Mouse (Mus musculus) embryonic facial prominence, embryonic 11.5 days (tissue): Measurements from ENCODE around the gene Dram2. TPM values are rescaled to one million over a fixed set of nuclear protein-coding genes. Genes with fewer than 3 reads are reported as not detected.

Source experiments
- ATAC-seq: fragments of 200-750 bp; cut with Nextera tagmentation; replicated peaks from 2 replicates; pipeline ENCODE4 v1.8.0; 2017; ENCODE audit warnings: low read depth; ENCODE audit not compliant: insufficient number of reproducible peaks, low FRiP score, low TSS enrichment
- DNase-seq: peaks from one replicate; pipeline ENCODE4 v3.0.0-alpha.2; 2015; ENCODE audit warnings: low spot score
- H3K27ac ChIP-seq: fragments of 300-500 bp; sonication (generic); replicated peaks from 2 replicates; pipeline ENCODE4 v1.5.1; 2014; ENCODE audit warnings: mild to moderate bottlenecking, low read depth, low read length, control low read depth
- H3K27me3 ChIP-seq: fragments of 300-500 bp; sonication (generic); 2 replicates; pipeline ENCODE4 v1.6.1; 2014; ENCODE audit warnings: mild to moderate bottlenecking, low read length, moderate library complexity, mixed read lengths; ENCODE audit not compliant: control insufficient read depth, insufficient read depth
- H3K36me3 ChIP-seq: fragments of 300-500 bp; sonication (generic); replicated peaks from 2 replicates; pipeline ENCODE4 v1.6.1; 2014; ENCODE audit warnings: low read depth, mild to moderate bottlenecking, low read length, moderate library complexity, mixed read lengths; ENCODE audit not compliant: control insufficient read depth, insufficient read depth
- H3K4me1 ChIP-seq: fragments of 300-500 bp; sonication (generic); 2 replicates; pipeline ENCODE4 v1.6.1; 2014; ENCODE audit warnings: low read length, mixed read lengths; ENCODE audit not compliant: control insufficient read depth, insufficient read depth
- H3K4me2 ChIP-seq: fragments of 300-500 bp; sonication (generic); 2 replicates; pipeline ENCODE4 v1.6.1; 2014; ENCODE audit warnings: low read depth, mild to moderate bottlenecking, control low read depth, low read length, moderate library complexity
- H3K4me3 ChIP-seq: fragments of 300-500 bp; sonication (generic); 2 replicates; pipeline ENCODE4 v1.5.1; 2014; ENCODE audit warnings: low read depth, low read length, control low read depth
- H3K9ac ChIP-seq: fragments of 300-500 bp; sonication (generic); replicated peaks from 2 replicates; pipeline ENCODE4 v1.6.1; 2014; ENCODE audit warnings: mild to moderate bottlenecking, control low read depth, low read length
- H3K9me3 ChIP-seq: fragments of 300-500 bp; sonication (generic); replicated peaks from 2 replicates; pipeline ENCODE4 v1.6.1; 2016; ENCODE audit warnings: mild to moderate bottlenecking, low read length, inconsistent platforms, mixed read lengths; ENCODE audit not compliant: control insufficient read depth
- WGBS: fragments of 180-500 bp; shearing (Covaris S2); extraction: QIAGEN DNeasy Blood & Tissue Kit; methylation state at CpG from one replicate; pipeline ENCODE4 v1.1.7; 2014; 5-methylcytosine and 5-hydroxymethylcytosine counted together
- polyA plus RNA-seq: library from polyadenylated mRNA; unstranded; fragments of >200 nt; fragmentation: Nextera tagmentation; extraction: Ambion mirVana; gene quantifications from 2 replicates; pipeline ENCODE4 v1.2.1, GENCODE M21; 2014

Dram2 gene
- polyA plus RNA-seq = 40.3 and 44.9 TPM in 2 replicates

- Histone ChIP-seq H3K4me2 (peak within 1 kb of the TSS; percentile 57), H3K36me3 (no peaks in the 10 kb centered on the region), H3K4me1 (no peaks in the 10 kb centered on the region), H3K9me3 (no peaks in the 10 kb centered on the region), H3K4me3 (peak within 1 kb of the TSS; percentile 62), H3K27me3 (no peaks in the 10 kb centered on the region), H3K27ac (peak within 1 kb of the TSS; percentile 91), H3K9ac (peak within 1 kb of the TSS; percentile 83)
- ATAC-seq = peak; percentile 98
- DNase-seq = peak; percentile 97
- whole genome bisulfite sequencing = under 1% methylated on average over 61 of the region's 63 CpGs
Observed at GRCm38 (mm10) chr3:106547171-106547923, at the start of gene Dram2, which contains the start of gene Cept1. TSS of gene Dram2 (plus strand) at chr3:106547798. TSS of gene Cept1 (minus strand) at chr3:106547802.

- H3K4me3 ChIP-seq = no peak overlapping the region
- no peak overlapping the region for H3K9ac ChIP-seq
- WGBS = 85% methylated on average over 2 of the region's 2 CpGs
- no peaks in the 10 kb centered on the region for H3K9me3 ChIP-seq
- DNase-seq = no peak
- no peaks in the 10 kb centered on the region for H3K36me3 ChIP-seq
- no peak overlapping the region for H3K27ac ChIP-seq
- ATAC-seq = no peak
- H3K4me1 ChIP-seq = no peaks in the 10 kb centered on the region
- no peak overlapping the region for H3K4me2 ChIP-seq
- H3K27me3 ChIP-seq = no peaks in the 10 kb centered on the region
Observed at GRCm38 (mm10) chr3:106500510-106500909, 47.1 kb upstream of the Dram2 start.

DNA sequence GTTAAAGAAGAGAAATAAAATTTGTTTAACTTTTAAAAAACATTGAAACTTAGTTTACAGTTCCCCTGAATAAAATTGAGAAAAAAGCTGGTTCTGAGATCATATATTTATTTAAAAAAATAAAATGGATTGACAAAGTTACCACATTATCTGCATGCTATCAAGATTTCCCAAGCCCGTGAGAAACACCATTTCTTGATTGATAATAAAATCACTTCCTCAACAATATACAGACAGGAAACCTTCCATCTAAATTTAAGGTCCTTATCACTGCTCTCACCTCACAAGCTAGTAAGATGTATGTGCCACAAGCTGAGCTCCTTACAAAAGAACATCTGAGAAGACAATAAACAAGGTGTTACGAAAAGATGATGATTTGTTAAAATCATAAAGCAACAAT, 44.7 kb upstream of the Dram2 start:
- Histone ChIP-seq H3K27ac (no peak overlapping the region), H3K9me3 (no peaks in the 10 kb centered on the region), H3K9ac (no peak overlapping the region), H3K4me3 (no peak overlapping the region), H3K4me1 (no peaks in the 10 kb centered on the region), H3K4me2 (no peak overlapping the region), H3K36me3 (no peaks in the 10 kb centered on the region), H3K27me3 (no peaks in the 10 kb centered on the region)
- DNase-seq (no peak), ATAC-seq (no peak)
- WGBS = 90% methylated on average over 2 of the region's 2 CpGs

DNA sequence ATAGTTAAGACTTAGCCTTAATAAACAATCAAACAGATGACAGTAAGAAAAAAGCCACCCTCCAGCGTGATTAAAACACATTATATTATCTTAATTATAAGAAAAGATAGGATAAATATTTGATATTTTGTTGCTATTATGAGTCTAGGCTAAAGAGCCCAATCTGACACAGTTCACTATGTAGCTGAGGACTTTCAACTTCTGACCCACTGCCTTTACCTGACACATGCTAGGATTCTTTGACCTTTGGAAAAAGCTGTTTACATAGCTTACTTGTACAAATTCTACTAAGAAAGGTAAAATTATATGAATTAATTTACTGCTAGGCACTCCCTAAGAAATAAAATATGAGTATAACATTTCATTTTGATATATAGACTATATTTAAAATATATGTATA, 36.9 kb upstream of the Dram2 start:
- Histone ChIP-seq H3K27me3 (no peaks in the 10 kb centered on the region), H3K36me3 (no peaks in the 10 kb centered on the region), H3K27ac (no peak overlapping the region), H3K9me3 (no peaks in the 10 kb centered on the region), H3K4me2 (no peak overlapping the region), H3K4me3 (no peak overlapping the region), H3K4me1 (no peaks in the 10 kb centered on the region), H3K9ac (no peak overlapping the region)
- ATAC-seq = no peak
- no peak for DNase-seq
- 86% methylated on average over 1 of the region's 1 CpGs for WGBS

- 91% methylated on average over 6 of the region's 6 CpGs for WGBS
- DNase-seq = no peak
- ATAC-seq = no peak
- H3K27me3 ChIP-seq = no peaks in the 10 kb centered on the region
- H3K36me3 ChIP-seq = no peaks in the 10 kb centered on the region
- no peak overlapping the region for H3K4me3 ChIP-seq
- no peak overlapping the region for H3K9ac ChIP-seq
- H3K4me1 ChIP-seq = no peaks in the 10 kb centered on the region
- no peak overlapping the region for H3K4me2 ChIP-seq
- H3K27ac ChIP-seq = no peak overlapping the region
- no peaks in the 10 kb centered on the region for H3K9me3 ChIP-seq
Observed at GRCm38 (mm10) chr3:106515016-106515415, 32.6 kb upstream of the Dram2 start.

GRCm38 (mm10) chr3:106522730-106523129, 24.9 kb upstream of the Dram2 start:
- Histone ChIP-seq H3K4me2 (no peak overlapping the region), H3K9ac (no peak overlapping the region), H3K4me1 (no peaks in the 10 kb centered on the region), H3K4me3 (no peak overlapping the region), H3K27me3 (no peaks in the 10 kb centered on the region), H3K9me3 (no peaks in the 10 kb centered on the region), H3K36me3 (no peaks in the 10 kb centered on the region), H3K27ac (no peak overlapping the region)
- ATAC-seq = no peak
- DNase-seq = no peak
- 97% methylated on average over 1 of the region's 1 CpGs for WGBS

- ATAC-seq = no peak
- no peak overlapping the region for H3K4me2 ChIP-seq
- no peak overlapping the region for H3K27ac ChIP-seq
- no peaks in the 10 kb centered on the region for H3K36me3 ChIP-seq
- 81% methylated on average over 2 of the region's 2 CpGs for WGBS
- no peaks in the 10 kb centered on the region for H3K4me1 ChIP-seq
- no peak overlapping the region for H3K9ac ChIP-seq
- H3K4me3 ChIP-seq = no peak overlapping the region
- H3K27me3 ChIP-seq = no peaks in the 10 kb centered on the region
- H3K9me3 ChIP-seq = no peaks in the 10 kb centered on the region
- DNase-seq = no peak
Observed at GRCm38 (mm10) chr3:106526411-106526810, 21.2 kb upstream of the Dram2 start.

GRCm38 (mm10) chr3:106528032-106528431, 19.6 kb upstream of the Dram2 start:
- H3K9me3 ChIP-seq = no peaks in the 10 kb centered on the region
- H3K4me1 ChIP-seq = no peaks in the 10 kb centered on the region
- no peak overlapping the region for H3K9ac ChIP-seq
- DNase-seq = no peak
- no peaks in the 10 kb centered on the region for H3K27me3 ChIP-seq
- H3K27ac ChIP-seq = no peak overlapping the region
- 90% methylated on average over 2 of the region's 2 CpGs for WGBS
- H3K4me2 ChIP-seq = no peak overlapping the region
- ATAC-seq = no peak
- H3K4me3 ChIP-seq = no peak overlapping the region
- H3K36me3 ChIP-seq = no peaks in the 10 kb centered on the region
